ENCODE assay signal across 7 mouse cellular contexts in the genomic region with DNA sequence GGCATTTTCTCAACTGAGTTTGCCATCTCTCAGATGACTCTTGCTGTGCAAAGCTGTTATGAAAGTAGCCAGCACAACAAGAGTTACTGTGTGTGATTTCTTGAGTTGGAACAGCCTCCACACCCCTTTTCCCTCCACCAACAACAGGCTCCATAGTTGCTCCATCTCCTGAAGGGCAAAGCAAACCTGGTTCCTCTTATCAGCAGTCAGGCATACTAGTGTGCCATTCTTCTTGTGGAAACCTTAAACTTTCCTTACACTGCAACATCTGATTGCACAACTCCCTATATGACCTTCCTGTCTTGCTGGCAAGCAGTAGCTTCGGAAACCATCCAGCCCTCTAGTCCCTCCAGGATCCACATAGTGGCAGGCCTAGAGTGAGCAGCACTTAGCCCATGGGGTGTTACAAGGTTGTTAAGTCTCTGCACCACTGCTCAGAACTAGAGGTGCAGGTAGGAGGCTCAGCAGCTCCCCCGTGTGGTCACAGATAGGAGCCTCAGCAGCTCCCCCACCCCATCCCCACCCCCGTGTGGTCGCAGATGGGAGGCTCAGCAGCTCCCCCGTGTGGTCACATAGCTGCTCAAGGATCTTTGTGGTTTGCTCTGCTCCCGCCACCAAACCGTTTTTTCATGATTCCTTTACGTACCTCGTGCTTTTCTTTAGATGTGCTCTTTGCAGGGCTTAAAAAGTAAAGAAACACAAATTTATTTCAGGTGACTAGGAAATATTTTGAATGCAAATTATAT. TPM values are rescaled to one million over a fixed set of nuclear protein-coding genes. Genes with fewer than 3 reads are reported as not detected.
DNase-seq lines count a peak whose midpoint lies in the region; ATAC-seq and TF ChIP-seq lines count a peak whose summit lies in the region.

No protein-coding gene starts in this region.

- no peaks in the 10 kb centered on the region for H3K27me3 ChIP-seq in intestine, embryonic 16.5 days (replicated peaks; ENCODE audit: control insufficient read depth, insufficient read depth, low read length)
- no peaks in the 10 kb centered on the region for H3K27me3 ChIP-seq in midbrain, embryonic 12.5 days
- no peaks in the 10 kb centered on the region for H3K27me3 ChIP-seq in small intestine, adult 2 months (ENCODE audit: control insufficient read depth, insufficient read depth, low read length)

- TF ChIP-seq CTCF in small intestine, adult 2 months (IDR thresholded peaks at IDR 0.05; ENCODE audit: extremely low read depth, insufficient read length, insufficient replicate concordance, low read depth, low read length) = peak; percentile 99

- H3K36me3 ChIP-seq in intestine, embryonic 16.5 days (ENCODE audit: control insufficient read depth, insufficient read depth, low read length) = no peaks in the 10 kb centered on the region
- no peaks in the 10 kb centered on the region for H3K36me3 ChIP-seq in midbrain, embryonic 12.5 days
- H3K36me3 ChIP-seq in small intestine, adult 2 months (ENCODE audit: control insufficient read depth, insufficient read depth, low read length) = no peaks in the 10 kb centered on the region

- no peak overlapping the region for H3K27ac ChIP-seq in intestine, embryonic 16.5 days (ENCODE audit: low read length)
- no peak overlapping the region for H3K27ac ChIP-seq in midbrain, embryonic 12.5 days (replicated peaks)
- no peak overlapping the region for H3K27ac ChIP-seq in small intestine, adult 2 months (ENCODE audit: insufficient read depth, low read depth, low read length)

- no peaks in the 10 kb centered on the region for H3K4me1 ChIP-seq in intestine, embryonic 16.5 days (ENCODE audit: control insufficient read depth, insufficient read depth, low read length)
- no peaks in the 10 kb centered on the region for H3K4me1 ChIP-seq in midbrain, embryonic 12.5 days
- H3K4me1 ChIP-seq in small intestine, adult 2 months (ENCODE audit: control insufficient read depth, insufficient read depth, insufficient read length, low read length) = peaks cover 3% of the 10 kb centered on the region; the same call in 1 of the 2 replicates

- H3K4me3 ChIP-seq in intestine, embryonic 16.5 days (ENCODE audit: low read length) = no peak overlapping the region
- H3K4me3 ChIP-seq in midbrain, embryonic 12.5 days = no peak overlapping the region
- H3K4me3 ChIP-seq in small intestine, adult 2 months (ENCODE audit: low read depth, low read length) = no peak overlapping the region

- no peak for TF ChIP-seq POLR2A in small intestine, adult 2 months (IDR thresholded peaks at IDR 0.05; ENCODE audit: low read depth, low read length)

- WGBS in intestine, embryonic 16.5 days = 19% methylated on average over 9 of the region's 9 CpGs
- WGBS in midbrain, embryonic 12.5 days = 15% methylated on average over 9 of the region's 9 CpGs
- 16% methylated on average over 9 of the region's 9 CpGs for WGBS in small intestine, adult 2 months

- intact Hi-C loops in gastrocnemius, postnatal 36 days (cut with DNase I) = no loop called here
- intact Hi-C loops in left cerebral cortex, postnatal 4 days (cut with DNase I) = no loop called here

- no peak overlapping the region for H3K9ac ChIP-seq in intestine, embryonic 16.5 days (ENCODE audit: low read depth, low read length)
- H3K9ac ChIP-seq in midbrain, embryonic 12.5 days (replicated peaks) = no peak overlapping the region

- H3K9me3 ChIP-seq in intestine, embryonic 16.5 days (ENCODE audit: control insufficient read depth, low read length) = no peaks in the 10 kb centered on the region
- H3K9me3 ChIP-seq in midbrain, embryonic 12.5 days = no peaks in the 10 kb centered on the region

- peak; percentile 77 for ATAC-seq in intestine, embryonic 16.5 days
- ATAC-seq in midbrain, embryonic 12.5 days (ENCODE audit: low FRiP score, low read depth) = peak; percentile 91

- no peak overlapping the region for H3K4me2 ChIP-seq in intestine, embryonic 16.5 days (ENCODE audit: low read depth, low read length)
- H3K4me2 ChIP-seq in midbrain, embryonic 12.5 days (replicated peaks) = no peak overlapping the region

- peak; percentile 75 for DNase-seq in adrenal gland, adult 2 months
- peak; percentile 93 for DNase-seq in embryo, embryonic 10 days (ENCODE audit: low spot score)
- DNase-seq in gastrocnemius, postnatal 36 days = peak; percentile 40 to 62
- DNase-seq in left cerebral cortex, postnatal 4 days = peak; percentile 92

RNA-seq across cellular contexts. Expression of a gene that starts 25.6 kb away (rescaled TPM):
- not detected for total RNA-seq in adrenal gland, adult 2 months (2021)
- polyA plus RNA-seq in adrenal gland, adult 2 months (2012; rRNA removed) = not detected in 2 replicates
- total RNA-seq in gastrocnemius, postnatal 36 days (2021) = not detected
- polyA plus RNA-seq in intestine, embryonic 16.5 days (2015; fragmentation: Nextera tagmentation; extraction: Ambion mirVana) = not detected in 2 replicates
- total RNA-seq in left cerebral cortex, postnatal 4 days (2021) = not detected
- polyA plus RNA-seq in midbrain, embryonic 12.5 days (2016; fragmentation: Nextera tagmentation; extraction: Ambion mirVana) = not detected in 2 replicates
- 0.61 TPM in 1 of 2 replicates, not detected in the other for polyA plus RNA-seq in small intestine, adult 2 months (2012; rRNA removed)

RNA-seq across cellular contexts. Expression of a gene that starts 52.0 kb away (rescaled TPM):
- total RNA-seq in adrenal gland, adult 2 months (2021) = 10 to 100 TPM; 40.8 to 44.9 TPM
- polyA plus RNA-seq in adrenal gland, adult 2 months (2012; rRNA removed) = 8.8 and 8.9 TPM in 2 replicates
- total RNA-seq in gastrocnemius, postnatal 36 days (2021) = 1 to 10 TPM; 6.7 to 7.2 TPM
- polyA plus RNA-seq in intestine, embryonic 16.5 days (2015; fragmentation: Nextera tagmentation; extraction: Ambion mirVana) = 14.7 and 17.0 TPM in 2 replicates
- 10 to 100 TPM; 36.3 to 44.4 TPM for total RNA-seq in left cerebral cortex, postnatal 4 days (2021)
- polyA plus RNA-seq in midbrain, embryonic 12.5 days (2016; fragmentation: Nextera tagmentation; extraction: Ambion mirVana) = 21.3 and 23.4 TPM in 2 replicates
- polyA plus RNA-seq in small intestine, adult 2 months (2012; rRNA removed) = 28.6 and 54.8 TPM in 2 replicates
